Mouse (Mus musculus) cortical plate, adult 2 months (tissue): ENCODE data around the gene Ugt1a5.

ENCODE experiments used
- CTCF ChIP-seq: fragments of 200-500 bp; IDR thresholded peaks from 2 replicates; pipeline ENCODE4 v1.5.1; 2011; ENCODE audit warnings: mild to moderate bottlenecking, control low read depth, low read length; ENCODE audit not compliant: insufficient read depth; ENCODE audit errors: extremely low read depth
- POLR2A ChIP-seq: fragments of 200-500 bp; IDR thresholded peaks from 2 replicates; pipeline ENCODE4 v1.6.1; 2011; ENCODE audit warnings: mild to moderate bottlenecking, low read length, control low read depth; ENCODE audit not compliant: insufficient read depth; ENCODE audit errors: extremely low read depth

DNA sequence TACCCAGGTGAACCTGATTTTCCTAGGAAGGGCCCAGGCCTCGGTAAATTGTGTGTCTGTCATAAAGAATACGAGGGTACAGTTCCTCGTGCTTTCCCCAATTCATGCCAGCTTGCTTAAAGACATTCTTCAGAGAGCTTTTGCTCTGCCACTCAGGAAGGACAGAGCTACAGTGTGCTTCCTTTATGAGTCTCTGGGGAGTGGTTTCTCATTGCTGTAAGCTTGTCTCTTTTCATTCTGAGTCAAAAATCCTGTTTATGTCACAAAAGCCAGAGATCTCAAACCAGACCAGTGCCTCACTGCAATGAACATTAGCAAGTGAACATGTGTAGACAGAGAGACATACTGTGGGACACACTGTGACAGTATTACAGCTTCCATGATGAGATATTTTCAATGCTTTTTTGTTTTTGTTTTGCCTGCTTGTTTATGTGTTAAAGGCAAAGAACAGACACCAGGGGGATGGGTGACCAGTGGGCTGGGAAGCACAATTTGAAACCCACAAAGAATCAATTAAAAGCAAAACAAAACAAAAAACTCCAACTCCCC is 31.8 kb upstream of the Ugt1a5 start:
- TF ChIP-seq CTCF (no peak), POLR2A (no peak)
